Mouse (Mus musculus): ENCODE data around the gene Plekho2. TPM values are rescaled to one million over a fixed set of nuclear protein-coding genes. Genes with fewer than 3 reads are reported as not detected.

Plekho2 gene
- polyA plus RNA-seq (2014; fragmentation: Nextera tagmentation; extraction: Ambion mirVana) = 10.2 and 10.7 TPM in 2 replicates

- peak; percentile 95 for ATAC-seq (ENCODE audit: low FRiP score)
- WGBS = under 1% methylated on average over 36 of the region's 45 CpGs
- peak within 1 kb of the TSS; percentile 63 for H3K4me2 ChIP-seq (replicated peaks; ENCODE audit: low read depth, low read length)
Measured at GRCm38 (mm10) chr9:65579781-65580371, at the start of gene Plekho2. Gene Plekho2, minus strand, starts transcription at chr9:65580040.

GRCm38 (mm10) chr9:65629025-65629766 lies 49.4 kb upstream of the Plekho2 start, which contains the start of gene Rbpms2:
Gene Rbpms2, plus strand, starts transcription at chr9:65629648.
- DNase-seq (ENCODE audit: low spot score) = peak; percentile 50

More at GRCm38 (mm10) chr9:65579781-65580371, at the start of gene Plekho2:
- peak within 1 kb of the TSS; percentile 60 for H3K4me3 ChIP-seq (ENCODE audit: low read depth, low read length)
- H3K27me3 ChIP-seq (ENCODE audit: control insufficient read depth, insufficient read depth, low read length) = peaks cover 2% of the 10 kb centered on the region; the same call in 1 of the 2 replicates
- H3K27ac ChIP-seq (ENCODE audit: low read depth, low read length) = peak within 1 kb of the TSS; percentile 75
- H3K4me1 ChIP-seq (replicated peaks; ENCODE audit: control insufficient read depth, insufficient read depth, low read length) = 0 out of 2 replicates have a peak, but pooled peaks cover 3% of the 10 kb centered on the region
- H3K9ac ChIP-seq (ENCODE audit: low read depth, low read length) = peak within 1 kb of the TSS; percentile 68
- no peaks in the 10 kb centered on the region for H3K36me3 ChIP-seq (ENCODE audit: control insufficient read depth, insufficient read depth, low read length)
- H3K9me3 ChIP-seq (ENCODE audit: control insufficient read depth, low read length) = no peaks in the 10 kb centered on the region
- DNase-seq (ENCODE audit: low spot score) = peak; percentile 97

GRCm38 (mm10) chr9:65624266-65624665 lies 44.4 kb upstream of the Plekho2 start:
- WGBS = 67% methylated on average over 2 of the region's 2 CpGs
- Histone ChIP-seq H3K27ac (ENCODE audit: low read depth, low read length) (no peak overlapping the region), H3K4me3 (ENCODE audit: low read depth, low read length) (no peak overlapping the region), H3K36me3 (ENCODE audit: control insufficient read depth, insufficient read depth, low read length) (no peaks in the 10 kb centered on the region), H3K4me2 (replicated peaks; ENCODE audit: low read depth, low read length) (no peak overlapping the region), H3K27me3 (ENCODE audit: control insufficient read depth, insufficient read depth, low read length) (peaks cover 15% of the 10 kb centered on the region), H3K9ac (ENCODE audit: low read depth, low read length) (no peak overlapping the region), H3K4me1 (replicated peaks; ENCODE audit: control insufficient read depth, insufficient read depth, low read length) (no peaks in the 10 kb centered on the region), H3K9me3 (ENCODE audit: control insufficient read depth, low read length) (no peaks in the 10 kb centered on the region)
- ATAC-seq (ENCODE audit: low FRiP score) = no peak
- DNase-seq (ENCODE audit: low spot score) = no peak

More at GRCm38 (mm10) chr9:65629025-65629766, 49.4 kb upstream of the Plekho2 start, which contains the start of gene Rbpms2:
- H3K36me3 ChIP-seq (ENCODE audit: control insufficient read depth, insufficient read depth, low read length) = no peaks in the 10 kb centered on the region
- ATAC-seq (ENCODE audit: low FRiP score) = no peak
- H3K4me3 ChIP-seq (ENCODE audit: low read depth, low read length) = peak within 1 kb of the TSS; percentile 60
- WGBS = 1% methylated on average over 33 of the region's 40 CpGs
- no peak within 1 kb of the TSS for H3K27ac ChIP-seq (ENCODE audit: low read depth, low read length)
- 0 out of 2 replicates have a peak, but pooled peaks cover 4% of the 10 kb centered on the region for H3K4me1 ChIP-seq (replicated peaks; ENCODE audit: control insufficient read depth, insufficient read depth, low read length)
- peaks cover 31% of the 10 kb centered on the region for H3K27me3 ChIP-seq (ENCODE audit: control insufficient read depth, insufficient read depth, low read length)
- peak within 1 kb of the TSS; percentile 71 for H3K9ac ChIP-seq (ENCODE audit: low read depth, low read length)
- H3K9me3 ChIP-seq (ENCODE audit: control insufficient read depth, low read length) = no peaks in the 10 kb centered on the region
- H3K4me2 ChIP-seq (replicated peaks; ENCODE audit: low read depth, low read length) = peak within 1 kb of the TSS; percentile 97

- no peak for DNase-seq (ENCODE audit: low spot score)
- no peaks in the 10 kb centered on the region for H3K4me1 ChIP-seq (replicated peaks; ENCODE audit: control insufficient read depth, insufficient read depth, low read length)
- ATAC-seq (ENCODE audit: low FRiP score) = no peak
- no peak overlapping the region for H3K4me3 ChIP-seq (ENCODE audit: low read depth, low read length)
- H3K4me2 ChIP-seq (replicated peaks; ENCODE audit: low read depth, low read length) = no peak overlapping the region
- no peaks in the 10 kb centered on the region for H3K36me3 ChIP-seq (ENCODE audit: control insufficient read depth, insufficient read depth, low read length)
- H3K9ac ChIP-seq (ENCODE audit: low read depth, low read length) = no peak overlapping the region
- H3K27me3 ChIP-seq (ENCODE audit: control insufficient read depth, insufficient read depth, low read length) = peaks cover 4% of the 10 kb centered on the region; the same call in 1 of the 2 replicates
- no peaks in the 10 kb centered on the region for H3K9me3 ChIP-seq (ENCODE audit: control insufficient read depth, low read length)
- H3K27ac ChIP-seq (ENCODE audit: low read depth, low read length) = no peak overlapping the region
- 88% methylated on average over 5 of the region's 5 CpGs for WGBS
Measured at GRCm38 (mm10) chr9:65622826-65623225, 43.0 kb upstream of the Plekho2 start.

- no peak overlapping the region for H3K4me3 ChIP-seq (ENCODE audit: low read depth, low read length)
- H3K9ac ChIP-seq (ENCODE audit: low read depth, low read length) = no peak overlapping the region
- H3K4me2 ChIP-seq (replicated peaks; ENCODE audit: low read depth, low read length) = no peak overlapping the region
- 72% methylated on average over 2 of the region's 2 CpGs for WGBS
- H3K9me3 ChIP-seq (ENCODE audit: control insufficient read depth, low read length) = no peaks in the 10 kb centered on the region
- ATAC-seq (ENCODE audit: low FRiP score) (no peak), DNase-seq (ENCODE audit: low spot score) (no peak)
- no peaks in the 10 kb centered on the region for H3K36me3 ChIP-seq (ENCODE audit: control insufficient read depth, insufficient read depth, low read length)
- H3K27ac ChIP-seq (ENCODE audit: low read depth, low read length) = no peak overlapping the region
- no peaks in the 10 kb centered on the region; the same call in 1 of the 2 replicates for H3K27me3 ChIP-seq (ENCODE audit: control insufficient read depth, insufficient read depth, low read length)
- H3K4me1 ChIP-seq (replicated peaks; ENCODE audit: control insufficient read depth, insufficient read depth, low read length) = no peaks in the 10 kb centered on the region
Measured at GRCm38 (mm10) chr9:65621666-65622065, 41.8 kb upstream of the Plekho2 start.

GRCm38 (mm10) chr9:65621196-65621595 lies 41.4 kb upstream of the Plekho2 start:
- no peak for ATAC-seq (ENCODE audit: low FRiP score)
- H3K4me1 ChIP-seq (replicated peaks; ENCODE audit: control insufficient read depth, insufficient read depth, low read length) = no peaks in the 10 kb centered on the region
- 93% methylated on average over 4 of the region's 4 CpGs for WGBS
- H3K9me3 ChIP-seq (ENCODE audit: control insufficient read depth, low read length) = no peaks in the 10 kb centered on the region
- H3K9ac ChIP-seq (ENCODE audit: low read depth, low read length) = no peak overlapping the region
- no peak overlapping the region for H3K4me2 ChIP-seq (replicated peaks; ENCODE audit: low read depth, low read length)
- no peaks in the 10 kb centered on the region for H3K36me3 ChIP-seq (ENCODE audit: control insufficient read depth, insufficient read depth, low read length)
- H3K27me3 ChIP-seq (ENCODE audit: control insufficient read depth, insufficient read depth, low read length) = no peaks in the 10 kb centered on the region; the same call in 1 of the 2 replicates
- H3K27ac ChIP-seq (ENCODE audit: low read depth, low read length) = no peak overlapping the region
- no peak overlapping the region for H3K4me3 ChIP-seq (ENCODE audit: low read depth, low read length)
- no peak for DNase-seq (ENCODE audit: low spot score)

- no peak overlapping the region for H3K4me3 ChIP-seq (ENCODE audit: low read depth, low read length)
- H3K9ac ChIP-seq (ENCODE audit: low read depth, low read length) = no peak overlapping the region
- no peak for DNase-seq (ENCODE audit: low spot score)
- no peaks in the 10 kb centered on the region for H3K4me1 ChIP-seq (replicated peaks; ENCODE audit: control insufficient read depth, insufficient read depth, low read length)
- H3K9me3 ChIP-seq (ENCODE audit: control insufficient read depth, low read length) = no peaks in the 10 kb centered on the region
- no peaks in the 10 kb centered on the region for H3K27me3 ChIP-seq (ENCODE audit: control insufficient read depth, insufficient read depth, low read length)
- no peaks in the 10 kb centered on the region for H3K36me3 ChIP-seq (ENCODE audit: control insufficient read depth, insufficient read depth, low read length)
- no peak overlapping the region for H3K4me2 ChIP-seq (replicated peaks; ENCODE audit: low read depth, low read length)
- no peak overlapping the region for H3K27ac ChIP-seq (ENCODE audit: low read depth, low read length)
- 62% methylated on average over 3 of the region's 3 CpGs for WGBS
- ATAC-seq (ENCODE audit: low FRiP score) = no peak
Measured at GRCm38 (mm10) chr9:65619311-65619710, 39.5 kb upstream of the Plekho2 start.

- no peaks in the 10 kb centered on the region for H3K27me3 ChIP-seq (ENCODE audit: control insufficient read depth, insufficient read depth, low read length)
- WGBS = 65% methylated on average over 2 of the region's 2 CpGs
- H3K27ac ChIP-seq (ENCODE audit: low read depth, low read length) = no peak overlapping the region
- ATAC-seq (ENCODE audit: low FRiP score) (no peak), DNase-seq (ENCODE audit: low spot score) (no peak)
- no peaks in the 10 kb centered on the region for H3K4me1 ChIP-seq (replicated peaks; ENCODE audit: control insufficient read depth, insufficient read depth, low read length)
- no peaks in the 10 kb centered on the region for H3K9me3 ChIP-seq (ENCODE audit: control insufficient read depth, low read length)
- H3K4me3 ChIP-seq (ENCODE audit: low read depth, low read length) = no peak overlapping the region
- H3K9ac ChIP-seq (ENCODE audit: low read depth, low read length) = no peak overlapping the region
- no peak overlapping the region for H3K4me2 ChIP-seq (replicated peaks; ENCODE audit: low read depth, low read length)
- no peaks in the 10 kb centered on the region for H3K36me3 ChIP-seq (ENCODE audit: control insufficient read depth, insufficient read depth, low read length)
Measured at GRCm38 (mm10) chr9:65613098-65613497, 33.3 kb upstream of the Plekho2 start.
